Mouse (Mus musculus): Measurements from ENCODE around the gene Spef2. TPM values are rescaled to one million over a fixed set of nuclear protein-coding genes. Genes with fewer than 3 reads are reported as not detected.

Gene Spef2
- 0.73 and 1.1 TPM in 2 replicates for polyA plus RNA-seq (2012; rRNA removed)

GRCm38 (mm10) chr15:9748359-9749102 lies at the start of gene Spef2:
Gene Spef2, minus strand, starts transcription at chr15:9748868.

GRCm38 (mm10) chr15:9530076-9530475 lies 218.6 kb downstream of the Spef2 start, which contains the start of gene Il7r:
Gene Il7r, minus strand, starts transcription at chr15:9530176.

Other genes starting within 250 kb of the Spef2 start
- gene Il7r, start 218.7 kb downstream of the Spef2 start, polyA plus RNA-seq (2012; rRNA removed), result 0.01 TPM in 1 of 2 replicates, not detected in the other

Measured in central nervous system, embryonic 18 days (tissue).